Mouse (Mus musculus): ENCODE measurements around the gene Gm11565.
"Not testable (repeated sequence)": the region's sequence is repeated elsewhere in the genome, so short reads cannot be mapped to it uniquely, and the experiment has no call there.

Gene Gm11565

GRCm38 (mm10) chr11:99914451-99914850, at the start of gene Gm11565:
Gm11565 (plus strand) TSS chr11:99914751.
- no peak for DNase-seq (ENCODE audit: low spot score)

- not testable (repeated sequence) for DNase-seq (ENCODE audit: low spot score)
Measured at GRCm38 (mm10) chr11:99873089-99873488, 41.5 kb upstream of the Gm11565 start, which contains the start of gene Krtap9-1. Krtap9-1 (plus strand) TSS chr11:99873389.

GRCm38 (mm10) chr11:99878887-99879286, 35.7 kb upstream of the Gm11565 start, which contains the start of gene Gm11567:
Gm11567 (plus strand) TSS chr11:99879187.
- DNase-seq (ENCODE audit: low spot score), result not testable (repeated sequence)

GRCm38 (mm10) chr11:99907620-99908019, 6.9 kb upstream of the Gm11565 start, which contains the start of gene Krtap31-1:
Krtap31-1 (plus strand) TSS chr11:99907920.
- DNase-seq (ENCODE audit: low spot score), result no peak

- no peak for DNase-seq (ENCODE audit: low spot score)
Measured at GRCm38 (mm10) chr11:99935991-99936390, 21.4 kb downstream of the Gm11565 start, which contains the start of gene Krtap31-2. Krtap31-2 (plus strand) TSS chr11:99936291.

GRCm38 (mm10) chr11:99937751-99938264, 23.3 kb downstream of the Gm11565 start:
- no peak for DNase-seq (ENCODE audit: low spot score)

- no peak for DNase-seq (ENCODE audit: low spot score)
Measured at GRCm38 (mm10) chr11:99948175-99948574, 33.6 kb downstream of the Gm11565 start, which contains the start of gene Krtap9-5. Krtap9-5 (plus strand) TSS chr11:99948475.

GRCm38 (mm10) chr11:99964213-99964612, 49.7 kb downstream of the Gm11565 start:
- DNase-seq (ENCODE audit: low spot score), result no peak
